Mouse (Mus musculus): Measurements from ENCODE around the gene Xrn2.

Gene Xrn2

GRCm38 (mm10) chr2:147053229-147053892 lies 40.6 kb downstream of the Xrn2 start:
- no peak for DNase-seq (ENCODE audit: low read depth, low spot score)

DNA sequence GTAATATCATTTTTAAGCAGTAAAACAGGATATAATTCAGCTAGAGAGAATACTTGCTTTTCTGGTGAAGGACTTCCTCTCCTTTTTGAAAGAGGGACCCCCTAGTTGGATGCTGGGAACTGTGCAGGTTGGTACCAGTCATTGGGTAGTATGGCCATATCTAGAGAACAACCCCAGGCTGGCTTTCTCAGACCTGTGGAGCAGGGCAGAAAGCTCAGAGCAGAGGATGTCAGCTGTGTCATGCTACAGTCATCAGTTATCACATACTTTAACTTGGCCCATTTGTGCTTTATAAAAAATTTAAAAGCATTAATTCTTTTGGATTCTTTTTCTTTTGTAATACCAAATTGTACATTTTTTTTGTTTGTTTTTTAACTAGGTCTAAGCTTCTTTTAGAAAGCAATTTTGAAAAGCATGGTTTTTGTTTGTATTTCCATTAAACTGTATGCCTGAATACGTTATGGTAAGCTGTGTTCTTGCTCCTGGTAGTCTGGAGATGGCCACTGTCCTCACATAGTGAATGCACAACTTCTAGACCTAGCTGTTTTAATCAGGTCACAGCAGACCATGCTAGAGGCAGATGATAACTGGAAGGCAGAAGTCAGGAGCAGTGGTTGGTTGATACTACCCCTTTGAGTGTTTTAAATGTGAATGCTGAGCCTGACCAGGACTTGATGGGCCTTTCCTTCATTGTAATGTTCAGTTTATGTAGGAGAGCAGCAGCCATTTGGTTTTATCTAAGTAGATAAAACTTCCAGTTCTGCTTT lies 54.9 kb downstream of the Xrn2 start:
- no peak for DNase-seq (ENCODE audit: low read depth, low spot score)

- no peak for DNase-seq (ENCODE audit: low read depth, low spot score)
These were observed 56.3 kb downstream of the Xrn2 start for GRCm38 (mm10) chr2:147069077-147069476.

DNA sequence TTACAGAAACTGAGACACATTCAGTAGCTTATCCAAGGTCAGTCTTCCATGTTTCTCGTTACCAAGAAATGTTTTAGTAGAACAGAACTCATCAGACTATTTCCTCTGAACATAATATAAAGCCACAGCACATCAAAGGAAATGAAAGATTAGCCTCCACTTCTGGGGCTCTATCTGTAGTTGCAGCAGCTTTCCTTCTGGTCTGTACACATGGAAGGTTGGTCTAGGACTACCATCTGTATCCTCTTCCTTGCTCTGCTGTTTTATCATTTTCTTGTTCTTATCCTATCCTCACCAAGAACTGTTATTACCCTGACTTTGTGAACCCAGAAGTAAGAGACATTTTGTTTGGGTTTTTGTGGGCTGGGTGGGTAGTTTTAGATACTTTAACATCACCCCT lies 57.5 kb downstream of the Xrn2 start:
- no peak for DNase-seq (ENCODE audit: low read depth, low spot score)

DNA sequence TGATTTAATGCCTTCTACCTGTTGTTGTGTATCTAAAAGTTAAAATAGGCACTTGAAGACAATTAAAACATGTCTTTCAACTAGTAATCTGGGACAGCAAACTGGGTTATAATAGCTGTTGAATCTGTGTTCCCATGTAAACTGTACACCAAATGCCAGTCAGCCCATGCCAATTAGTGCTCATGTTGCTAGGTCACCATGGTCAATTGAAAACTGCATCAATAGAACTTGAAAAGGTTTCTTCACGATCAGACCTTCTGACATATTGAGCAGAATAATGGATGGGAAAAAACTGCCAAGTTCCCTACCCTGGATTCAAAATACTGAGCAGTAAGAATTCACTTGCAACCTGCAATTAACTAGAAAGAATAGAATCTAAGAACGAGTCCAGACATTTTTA lies 61.2 kb downstream of the Xrn2 start:
- no peak for DNase-seq (ENCODE audit: low read depth, low spot score)

- no peak for DNase-seq (ENCODE audit: low read depth, low spot score)
These were observed 61.6 kb downstream of the Xrn2 start for GRCm38 (mm10) chr2:147074399-147074798.

DNA sequence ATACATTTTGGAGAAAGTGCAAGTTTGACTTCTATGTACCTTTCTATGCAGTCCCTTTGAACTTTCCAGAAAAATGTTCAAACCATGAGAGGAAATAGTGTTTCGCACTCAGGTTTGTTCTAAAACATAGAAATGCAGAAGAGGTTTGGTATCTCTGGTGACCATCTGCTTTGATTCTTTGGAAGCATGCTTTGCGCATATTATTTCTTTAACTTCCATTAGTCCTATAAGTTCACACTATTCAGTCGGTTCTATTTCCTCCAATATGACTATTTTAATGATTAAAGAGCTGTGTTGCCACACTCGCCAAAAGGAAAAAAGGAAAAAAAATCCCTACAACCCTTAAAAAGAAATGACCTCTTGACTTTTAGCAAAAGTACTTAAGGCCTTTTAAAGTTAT lies 69.6 kb downstream of the Xrn2 start:
- no peak for DNase-seq (ENCODE audit: low read depth, low spot score)

DNA sequence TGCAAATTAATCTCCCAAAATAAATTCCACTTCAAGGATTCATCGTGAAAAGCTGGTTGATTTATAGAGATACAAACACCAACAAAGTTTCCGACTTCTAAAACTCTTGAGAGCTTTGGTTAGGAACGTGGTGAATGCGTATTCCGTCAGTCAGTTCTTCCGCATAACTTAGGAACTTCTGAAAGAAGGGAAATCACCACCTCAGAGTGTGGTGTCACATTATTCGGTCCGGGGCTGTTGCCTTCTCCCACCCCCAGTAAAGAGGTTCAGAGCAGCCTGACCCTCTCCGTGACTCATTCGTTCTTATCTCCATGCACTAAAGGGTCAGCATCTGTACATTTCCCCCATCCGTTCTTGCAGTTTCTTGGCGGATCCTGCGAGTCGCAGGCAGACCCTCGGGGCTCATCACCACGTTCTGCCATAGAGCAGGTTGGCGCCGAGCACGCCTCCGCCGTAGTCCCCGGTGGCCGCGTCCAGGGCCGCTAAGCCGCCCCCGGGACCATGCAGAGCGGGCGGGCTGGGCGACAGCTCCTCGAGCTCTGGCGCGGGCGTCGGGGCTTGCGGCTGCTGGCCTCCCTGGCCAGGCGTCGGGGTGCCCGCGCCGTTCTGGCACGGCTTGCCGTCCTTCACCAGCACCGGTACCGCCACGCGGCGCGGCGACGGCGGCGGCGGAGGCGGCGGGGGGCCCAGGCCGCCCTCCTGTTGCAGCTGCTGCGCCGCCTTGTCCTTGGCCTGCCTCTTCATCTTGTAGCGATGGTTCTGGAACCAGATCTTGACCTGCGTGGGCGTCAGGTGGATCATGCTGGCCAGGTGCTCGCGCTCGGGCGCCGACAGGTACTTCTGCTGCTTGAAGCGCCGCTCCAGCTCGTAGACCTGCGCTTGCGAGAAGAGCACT lies 70.9 kb downstream of the Xrn2 start:
- no peak for DNase-seq (ENCODE audit: low read depth, low spot score)

DNA sequence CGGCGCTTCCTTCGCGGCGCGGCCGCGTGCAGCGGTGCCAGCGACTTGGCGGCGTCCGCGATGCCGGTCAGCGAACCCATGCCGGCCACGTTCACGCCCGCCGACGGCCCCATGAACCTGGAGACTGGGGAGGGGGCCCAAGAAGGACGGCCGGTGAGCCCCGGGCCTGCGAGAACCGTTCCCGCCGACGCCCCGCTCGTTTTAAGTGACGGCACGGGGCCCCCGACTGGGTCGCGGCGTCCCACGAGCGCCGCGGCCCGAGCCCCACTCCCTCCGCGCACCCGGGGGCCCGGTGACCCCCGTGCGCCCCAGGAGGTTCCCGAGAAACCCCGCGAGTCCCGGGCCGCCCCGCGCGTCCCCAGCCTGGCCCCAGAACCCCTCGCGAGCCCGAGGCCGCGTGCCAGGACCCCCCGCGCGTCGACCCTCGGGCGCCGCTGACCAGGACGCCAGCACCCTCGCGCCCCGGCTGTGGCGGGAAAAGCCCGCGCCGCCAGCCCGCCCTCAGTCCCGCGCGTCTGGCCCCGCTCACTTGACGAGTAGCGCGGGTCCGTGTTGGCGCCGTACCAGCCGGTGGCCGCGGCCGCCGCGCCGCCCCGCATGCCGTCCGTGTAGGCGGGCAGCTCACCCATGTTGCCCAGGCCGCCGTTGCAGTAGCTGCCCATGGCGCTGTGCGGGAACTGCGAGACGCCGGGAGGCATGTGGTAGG lies 71.7 kb downstream of the Xrn2 start:
- no peak for DNase-seq (ENCODE audit: low read depth, low spot score)

GRCm38 (mm10) chr2:147085072-147085870 lies 72.5 kb downstream of the Xrn2 start, which contains the start of gene Nkx2-4:
TSS of gene Nkx2-4 (minus strand) at chr2:147085445.
- DNase-seq (ENCODE audit: low read depth, low spot score), result no peak

DNA sequence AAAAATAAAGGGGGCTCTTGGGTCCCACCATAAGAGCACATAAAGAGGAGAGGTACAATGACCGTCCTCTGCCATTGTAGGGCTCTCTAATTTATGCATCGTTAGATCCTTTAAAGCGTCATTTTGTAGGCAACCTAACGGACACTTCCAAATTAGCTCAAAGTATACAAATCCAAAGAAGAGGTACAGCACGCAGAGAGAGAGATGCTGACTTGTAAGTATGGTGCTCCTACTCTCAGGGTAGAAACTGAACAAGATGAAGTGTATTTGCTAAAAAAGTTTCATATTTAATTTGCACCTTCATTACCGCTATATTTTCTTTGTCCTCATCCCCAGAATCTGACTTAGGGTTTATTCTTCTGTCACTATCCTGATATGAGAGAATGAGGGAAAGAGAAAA lies 73.1 kb downstream of the Xrn2 start:
- no peak for DNase-seq (ENCODE audit: low read depth, low spot score)

GRCm38 (mm10) chr2:147086441-147086840 lies 73.6 kb downstream of the Xrn2 start:
- no peak for DNase-seq (ENCODE audit: low read depth, low spot score)

GRCm38 (mm10) chr2:147119736-147120135 lies 106.9 kb downstream of the Xrn2 start:
- DNase-seq (ENCODE audit: low read depth, low spot score), result no peak

GRCm38 (mm10) chr2:147127366-147127765 lies 114.6 kb downstream of the Xrn2 start:
- DNase-seq (ENCODE audit: low read depth, low spot score), result no peak

Measured in embryo, embryonic 11.5 days (tissue).